Mouse (Mus musculus) layer of hippocampus, adult 11-12 months (tissue): Measurements from ENCODE around the gene Pkp4.

Experiments used
- DNase-seq: peaks from one replicate; pipeline ENCODE4 v3.0.0; 2022; ENCODE audit warnings: low spot score

Gene Pkp4

DNA sequence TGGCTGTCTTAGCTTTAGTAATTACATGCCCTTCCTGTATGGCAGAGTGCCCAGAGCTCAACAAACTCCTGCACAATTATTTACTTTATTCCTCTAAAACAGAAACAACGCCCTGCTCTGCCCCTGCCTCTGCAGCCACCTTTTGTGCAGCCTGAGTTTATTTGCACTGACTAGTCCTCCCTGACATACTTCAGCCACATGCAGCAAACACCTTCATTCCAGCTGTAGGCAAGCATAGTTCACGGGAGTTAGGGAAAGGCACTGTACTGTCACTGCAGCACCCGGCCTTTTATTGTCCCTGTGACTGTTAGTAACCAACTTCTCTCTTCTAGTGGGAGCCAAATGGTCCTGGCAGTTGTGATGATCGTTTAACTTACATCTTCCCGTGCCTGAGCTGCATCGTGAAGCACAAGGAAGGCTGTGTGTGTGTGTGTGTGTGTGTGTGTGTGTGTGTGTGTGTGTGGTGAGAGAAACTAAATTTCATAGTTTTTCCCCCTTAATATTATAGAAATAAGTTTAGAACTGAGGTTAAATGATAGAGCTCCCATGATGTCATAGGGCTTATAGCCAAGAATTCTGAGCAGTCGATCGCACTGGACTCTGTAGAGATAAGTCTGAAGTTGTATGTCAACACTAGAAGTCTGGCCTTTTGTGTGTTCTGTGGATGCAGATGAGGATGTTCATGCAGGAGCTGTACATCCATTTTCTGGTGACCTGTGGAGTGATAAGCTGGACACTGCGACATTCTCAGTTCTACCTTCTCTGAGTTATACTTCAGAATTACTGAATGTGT lies 59.5 kb downstream of the Pkp4 start:
- no peak for DNase-seq

DNA sequence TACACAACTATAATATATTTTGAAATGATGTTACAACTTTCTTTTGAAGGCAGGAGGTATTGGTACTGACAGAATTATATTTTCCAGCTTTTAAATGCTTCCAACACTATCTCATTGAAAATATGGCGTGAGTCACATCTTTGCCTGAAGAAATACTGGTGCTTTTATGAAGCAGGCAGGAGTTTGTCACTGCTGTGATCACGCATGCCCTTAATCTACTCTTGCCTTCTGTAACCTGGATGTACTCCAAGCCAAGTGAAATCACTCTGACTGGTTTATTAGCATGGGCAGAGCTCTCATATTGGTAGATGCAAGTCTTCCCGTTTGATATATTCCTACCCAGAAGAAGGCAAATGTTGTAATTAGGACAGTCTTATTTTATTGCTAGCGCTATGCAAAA lies 65.7 kb downstream of the Pkp4 start:
- no peak for DNase-seq

DNA sequence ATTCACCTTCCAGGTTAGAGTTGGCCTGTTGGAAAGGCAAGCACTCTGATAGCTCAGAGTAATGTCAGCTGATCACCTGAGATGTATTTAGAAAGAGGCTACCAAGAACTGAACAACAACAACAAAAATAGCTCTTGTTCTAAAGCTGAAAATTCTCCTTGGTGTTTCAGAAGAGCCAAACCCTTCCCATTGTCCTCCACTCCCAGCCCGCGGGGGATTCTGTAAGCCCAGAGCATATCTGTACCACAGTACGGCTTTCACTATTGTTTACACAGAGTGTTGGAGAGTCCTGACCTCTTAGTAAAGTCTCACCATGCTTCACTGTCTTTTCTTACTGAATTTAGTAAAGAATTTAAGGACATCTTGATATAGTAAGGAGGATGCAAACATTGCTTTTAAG lies 66.4 kb downstream of the Pkp4 start:
- no peak for DNase-seq

DNA sequence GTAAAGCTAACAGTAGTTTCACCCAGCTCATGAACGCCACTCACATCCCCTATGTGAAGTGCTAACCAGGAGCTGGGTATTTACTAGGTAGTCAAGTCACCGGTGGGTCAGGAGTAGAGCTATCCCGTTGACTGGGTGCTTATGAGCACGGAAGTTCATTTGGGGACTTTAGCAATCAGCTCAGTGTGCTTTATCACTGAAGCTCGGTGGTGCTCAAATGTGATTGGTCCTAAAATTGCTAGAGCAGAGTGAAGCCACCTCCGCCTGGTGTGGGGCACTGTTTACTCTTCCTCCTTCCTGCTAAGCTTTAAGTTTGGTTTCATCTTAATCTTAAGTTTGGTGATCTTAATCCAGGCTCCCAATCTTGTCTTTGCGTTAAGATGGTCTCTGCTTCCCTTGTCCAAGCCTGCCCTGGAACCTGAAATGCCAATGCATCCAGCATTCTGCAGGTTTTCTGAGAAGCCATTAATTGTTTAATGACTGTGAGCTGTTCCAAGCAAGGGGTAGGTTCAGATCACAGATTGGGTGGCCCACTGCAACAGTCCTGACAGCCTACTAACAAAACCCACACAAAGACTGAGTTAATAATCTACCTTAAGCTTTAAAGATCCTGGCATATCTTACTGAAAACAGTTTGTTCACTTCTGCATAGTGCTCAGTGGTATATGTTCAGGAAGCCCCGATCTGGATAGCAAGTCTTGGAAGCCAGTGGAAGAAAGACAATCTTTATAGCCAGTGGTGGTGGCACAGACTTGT lies 67.0 kb downstream of the Pkp4 start:
- DNase-seq: no peak

DNA sequence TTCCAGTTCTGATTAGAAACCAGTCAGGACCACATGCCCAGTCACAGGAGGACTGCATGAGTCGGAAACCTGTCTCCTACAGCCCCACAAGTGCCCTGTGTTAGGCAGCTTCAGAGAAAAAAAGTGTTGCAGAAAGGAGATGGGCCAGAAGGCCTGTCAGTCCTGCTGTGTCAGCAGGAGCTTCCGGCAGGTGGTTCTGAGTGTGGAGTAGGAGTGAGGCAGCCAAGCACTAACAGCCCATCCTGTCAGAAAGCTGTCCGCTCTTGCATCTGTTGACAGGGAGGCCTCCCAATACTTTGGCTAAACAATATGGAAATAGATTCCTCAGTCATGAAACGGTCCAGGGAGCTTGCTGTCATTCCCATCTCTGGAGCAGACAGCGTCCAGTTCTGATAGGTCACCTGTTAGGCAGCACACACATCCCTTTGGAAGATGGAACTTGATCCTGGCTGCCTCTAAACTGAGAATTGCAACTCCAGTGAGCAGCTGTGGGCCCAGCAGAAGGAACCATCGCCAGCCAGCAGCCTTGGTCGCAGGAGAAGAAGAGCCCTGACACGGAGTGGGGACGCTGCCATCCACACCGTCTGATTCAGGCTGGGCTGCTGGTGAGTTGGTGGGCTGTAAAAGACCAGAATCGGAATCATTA lies 68.7 kb downstream of the Pkp4 start:
- no peak for DNase-seq

DNA sequence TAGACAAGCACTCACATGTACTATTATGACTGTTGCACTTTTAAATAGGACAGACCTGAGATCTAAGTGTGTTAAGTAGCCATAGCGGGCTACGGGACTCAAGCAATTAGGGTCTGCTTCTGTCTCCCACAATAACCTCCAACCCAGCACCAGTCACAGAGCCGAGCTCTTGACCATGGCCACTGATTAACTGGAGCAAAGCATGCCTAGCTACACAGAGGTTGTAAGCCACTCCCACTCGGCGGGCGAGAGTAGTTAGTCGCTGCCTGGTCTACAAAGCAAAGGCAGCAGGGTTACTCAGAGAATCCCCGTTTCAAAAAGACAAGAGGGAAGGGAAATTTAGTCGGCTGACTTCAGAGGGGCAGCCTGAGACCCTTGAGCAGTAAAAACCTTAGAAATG lies 70.0 kb downstream of the Pkp4 start:
- no peak for DNase-seq

DNA sequence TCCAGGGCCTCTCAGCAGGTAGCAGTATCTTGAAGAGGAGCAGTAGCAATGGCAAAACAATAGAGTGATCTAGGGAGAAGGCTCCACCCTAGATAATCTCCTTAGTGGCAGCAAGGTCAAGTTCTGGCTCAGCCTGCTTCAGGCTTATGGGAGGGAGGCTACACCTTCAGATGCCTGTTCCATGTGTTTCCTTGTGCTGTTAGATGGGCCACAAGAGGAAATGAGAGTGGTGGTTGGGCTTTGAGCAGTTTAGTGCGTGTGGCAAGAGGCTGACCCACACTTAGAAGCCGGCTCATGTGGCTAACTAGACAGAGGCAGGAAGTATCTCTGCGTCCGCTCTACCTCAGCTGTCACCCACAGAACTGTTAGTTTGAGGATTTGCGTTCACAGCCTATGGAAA lies 70.9 kb downstream of the Pkp4 start:
- no peak for DNase-seq

DNA sequence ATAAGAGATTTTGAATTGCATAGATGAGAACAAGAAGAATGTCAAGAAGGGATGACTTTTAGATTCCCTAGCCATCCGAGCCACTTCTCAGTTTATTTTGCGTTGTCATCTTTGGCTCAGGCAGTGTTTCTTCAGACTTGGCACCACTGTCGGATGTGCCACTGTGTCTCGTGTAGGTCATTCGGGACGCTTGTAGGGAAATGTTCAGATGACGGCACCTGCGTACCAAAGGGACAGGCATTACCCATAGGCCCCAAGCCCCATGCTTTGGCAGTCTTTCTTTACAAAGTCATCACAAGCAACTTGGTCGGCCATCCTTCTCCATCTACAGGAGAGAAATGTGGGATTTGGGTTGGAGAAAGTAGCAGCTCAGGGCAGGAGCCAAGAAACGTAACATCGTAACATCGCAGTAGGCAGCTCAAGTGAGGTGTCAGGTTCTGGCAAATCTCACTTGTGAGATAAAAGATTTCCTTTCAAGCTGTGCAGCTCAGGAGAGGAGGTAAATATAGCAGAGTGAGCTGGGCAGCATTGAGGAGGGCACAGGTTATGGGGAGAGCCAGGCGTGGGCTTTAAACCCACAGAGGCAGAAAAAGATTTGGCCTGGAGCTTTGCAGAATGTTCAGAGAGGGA lies 72.8 kb downstream of the Pkp4 start:
- no peak for DNase-seq

DNA sequence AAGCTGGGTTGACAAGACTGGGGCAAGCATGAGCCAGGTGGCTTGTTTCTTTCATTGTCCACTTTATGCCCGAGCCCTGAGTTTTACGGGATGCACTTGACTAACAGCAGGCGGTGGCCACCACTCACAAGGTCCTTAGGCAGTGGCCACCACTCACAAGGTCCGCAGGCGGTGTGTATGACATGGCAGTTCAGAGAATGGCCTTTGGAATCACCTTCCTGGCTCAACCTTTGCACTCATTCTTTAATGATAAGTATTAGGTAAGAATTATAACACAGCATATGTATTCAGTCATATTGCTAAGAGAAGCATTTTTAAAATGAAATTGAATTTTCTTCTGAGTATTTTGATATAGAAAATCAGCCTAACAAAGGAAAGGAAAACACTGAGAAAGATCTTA lies 73.3 kb downstream of the Pkp4 start:
- no peak for DNase-seq

DNA sequence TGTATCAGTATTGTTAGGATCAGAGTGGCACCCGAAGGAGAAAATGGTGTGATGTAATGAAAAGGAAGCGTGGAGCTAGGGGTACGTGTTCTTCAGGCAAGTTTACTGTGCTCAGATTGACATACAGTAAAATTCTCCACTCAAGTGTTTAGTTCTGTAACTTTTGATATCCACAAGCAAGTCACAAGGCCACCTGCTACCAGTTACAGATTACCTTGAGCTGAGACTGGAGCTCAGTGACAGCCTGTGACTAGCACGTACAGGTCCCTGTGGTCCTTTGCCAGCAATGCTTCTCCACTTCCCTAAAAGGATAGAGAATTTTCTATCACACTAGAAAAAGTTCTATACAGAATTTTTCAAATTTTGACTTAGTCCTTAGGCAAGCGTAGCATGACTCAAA lies 73.9 kb downstream of the Pkp4 start:
- DNase-seq: no peak

DNA sequence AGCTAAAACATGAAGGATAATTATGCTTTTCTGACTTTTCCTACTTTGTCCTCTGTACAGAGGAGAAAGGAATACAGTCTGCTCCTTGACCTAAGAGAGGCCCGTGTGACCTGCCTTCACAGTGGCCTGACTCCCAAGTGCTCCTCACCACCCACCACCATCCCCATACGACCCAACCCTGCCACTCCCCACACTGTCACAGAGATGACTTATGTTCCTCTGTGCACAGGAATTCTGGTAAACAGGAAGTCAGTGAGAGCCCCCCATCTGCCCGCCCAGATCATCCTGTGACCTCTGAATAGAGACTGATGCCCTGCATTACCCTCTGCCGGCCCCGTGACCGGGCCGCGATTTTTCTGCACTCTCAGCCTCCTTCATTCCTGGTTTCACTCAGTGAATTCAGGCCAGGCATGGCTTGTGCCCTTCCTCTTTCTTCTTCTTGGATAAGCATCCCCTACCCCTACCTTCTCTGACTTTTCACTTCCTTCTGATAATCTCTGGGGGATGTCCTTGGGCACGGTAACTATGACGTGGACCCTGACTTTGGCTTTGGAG lies 79.3 kb downstream of the Pkp4 start:
- DNase-seq: no peak

DNA sequence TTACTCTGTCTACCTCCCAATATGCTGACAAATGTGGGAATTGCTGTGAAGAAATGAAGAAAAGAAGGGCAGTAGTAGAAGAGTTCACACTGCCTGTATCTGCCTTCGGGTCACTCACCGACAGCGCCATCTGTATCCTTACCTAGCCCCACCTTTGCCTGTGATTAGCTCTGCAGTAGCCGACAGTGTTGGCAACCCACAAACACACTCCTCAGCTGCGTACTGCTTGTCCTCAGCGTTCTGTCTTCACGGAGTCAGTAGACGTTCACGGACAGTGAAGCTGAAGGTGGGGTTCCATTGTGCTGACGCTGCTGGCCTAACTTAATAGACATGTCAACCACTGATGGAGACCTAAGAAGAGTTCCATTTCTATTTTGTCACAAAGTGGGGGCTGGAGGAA lies 81.5 kb downstream of the Pkp4 start:
- no peak for DNase-seq

DNA sequence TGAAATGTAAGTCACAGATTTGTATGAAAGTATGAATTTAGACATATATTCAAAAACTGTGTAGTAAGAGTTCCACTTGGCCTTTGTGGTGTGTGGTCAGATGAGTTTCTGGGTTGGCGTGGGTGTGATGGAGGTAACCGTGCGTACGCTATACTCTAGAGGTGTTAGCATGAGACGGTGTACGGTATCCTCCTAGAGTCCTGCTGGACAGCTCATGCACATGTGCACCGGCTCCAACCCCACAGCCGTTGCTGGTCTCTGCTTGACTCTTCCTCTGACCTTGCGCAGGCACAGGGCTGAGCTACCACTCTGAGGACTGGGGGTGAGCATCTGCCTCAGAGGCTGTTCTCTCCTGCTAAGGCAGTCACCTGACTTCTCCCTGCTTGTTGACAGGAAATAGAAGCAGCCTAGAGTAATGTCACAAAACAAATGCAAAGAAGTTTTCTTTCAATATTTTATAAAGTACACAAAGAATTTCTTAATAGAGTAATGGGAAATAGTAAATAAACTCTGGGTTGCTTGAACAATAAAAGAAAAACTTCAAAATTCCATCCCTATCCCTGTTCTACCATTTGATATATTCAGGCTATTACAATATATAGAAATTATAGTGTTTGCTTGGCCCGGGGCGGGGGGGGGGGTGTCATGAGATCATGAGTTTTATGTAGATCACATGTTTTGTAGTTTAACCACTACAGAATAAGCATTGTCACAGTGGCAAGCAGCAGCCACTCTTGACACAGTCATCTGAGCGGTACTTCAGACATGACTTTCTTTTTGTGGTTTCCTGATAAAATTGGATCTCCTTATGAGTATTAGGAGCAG lies 83.8 kb downstream of the Pkp4 start:
- DNase-seq: no peak

DNA sequence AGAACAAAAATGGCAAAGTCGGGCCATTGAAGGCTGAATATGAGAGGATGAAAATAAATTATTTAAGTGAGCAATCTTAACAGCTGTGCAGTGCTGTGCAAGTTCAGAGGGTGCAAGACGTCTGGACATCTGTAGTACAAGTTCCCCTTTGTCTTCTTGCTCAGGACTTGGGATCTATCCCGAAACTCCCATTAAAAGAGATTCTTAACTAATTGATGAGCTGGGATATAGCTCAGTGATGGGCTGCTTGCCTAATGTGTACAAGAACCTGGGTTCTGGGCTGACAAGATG lies 84.4 kb downstream of the Pkp4 start:
- no peak for DNase-seq

DNA sequence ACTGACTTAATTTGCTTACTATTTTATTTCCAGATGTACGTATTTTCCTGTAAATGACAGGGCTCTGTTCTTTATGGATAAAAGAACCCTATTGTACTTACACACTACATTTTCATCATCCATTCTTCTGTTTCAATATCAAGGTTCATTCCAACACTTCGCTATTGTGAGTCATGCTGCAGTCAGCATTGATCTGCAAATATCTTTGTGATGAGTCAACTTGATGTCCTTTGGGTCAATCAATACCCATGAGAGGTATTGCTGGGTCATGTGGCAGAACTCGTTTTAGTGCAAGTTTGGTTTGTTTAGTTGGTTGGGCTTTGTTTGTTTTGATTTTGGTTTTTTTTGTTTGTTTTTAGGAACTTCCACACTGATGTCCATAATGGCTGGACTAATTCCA lies 88.2 kb downstream of the Pkp4 start:
- DNase-seq: no peak

DNA sequence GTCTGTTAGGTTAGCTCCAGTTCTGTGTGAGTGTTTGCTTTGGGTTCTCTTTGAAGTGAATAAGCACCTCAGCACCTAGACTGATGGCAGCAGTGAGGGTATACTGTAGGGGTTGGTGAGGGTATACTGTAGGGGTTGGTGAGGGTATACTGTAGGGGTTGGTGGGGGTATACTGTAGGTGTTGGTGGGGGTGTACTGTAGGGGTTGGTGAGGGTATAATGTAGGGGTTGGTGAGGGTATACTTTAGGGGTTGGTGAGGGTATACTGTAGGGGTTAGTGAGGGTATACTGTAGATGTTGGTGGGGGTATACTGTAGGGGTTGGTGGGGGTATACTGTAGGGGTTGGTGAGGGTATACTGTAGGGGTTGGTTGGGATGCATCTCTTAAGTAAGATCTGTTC lies 92.2 kb downstream of the Pkp4 start:
- DNase-seq: no peak

DNA sequence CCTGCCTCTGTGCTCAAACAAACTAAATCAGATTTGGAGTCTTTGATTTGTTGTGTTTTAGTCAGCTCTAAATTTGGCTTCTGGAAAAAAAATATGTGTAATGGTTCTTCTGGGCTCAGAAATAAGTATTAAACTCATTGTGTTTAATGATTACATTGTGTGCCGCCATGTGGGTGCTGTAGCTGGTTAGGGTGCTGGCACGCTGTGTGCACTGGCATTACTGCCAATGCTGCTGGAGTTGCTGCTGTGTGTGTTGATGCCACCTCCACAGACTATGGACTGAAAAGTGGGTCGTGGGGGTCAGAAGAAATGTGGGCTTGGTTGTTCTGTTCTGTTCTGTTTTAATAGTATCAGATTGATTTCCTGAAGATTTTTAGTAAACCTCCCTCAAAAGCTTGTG lies 92.8 kb downstream of the Pkp4 start:
- DNase-seq: peak; percentile 39

DNA sequence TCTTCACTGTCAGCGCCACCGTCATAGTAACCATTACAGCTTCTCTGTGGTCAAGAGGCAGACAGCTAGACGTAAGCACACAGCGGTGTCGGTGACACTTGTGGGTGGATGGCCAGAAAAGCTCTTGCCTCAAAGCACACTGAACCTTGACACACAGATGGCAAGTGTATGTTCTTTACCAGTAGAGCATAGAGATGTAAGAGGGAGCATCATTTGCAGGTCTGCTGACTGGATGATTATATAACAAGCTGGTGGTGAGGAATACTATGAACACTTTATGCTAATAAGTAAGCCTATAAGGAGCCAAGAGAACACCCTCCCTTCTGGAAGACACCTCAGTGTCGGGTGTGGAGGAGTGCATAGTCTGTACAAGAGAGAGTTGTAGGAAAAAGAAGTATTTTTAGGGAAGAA lies 98.2 kb downstream of the Pkp4 start:
- no peak for DNase-seq

DNA sequence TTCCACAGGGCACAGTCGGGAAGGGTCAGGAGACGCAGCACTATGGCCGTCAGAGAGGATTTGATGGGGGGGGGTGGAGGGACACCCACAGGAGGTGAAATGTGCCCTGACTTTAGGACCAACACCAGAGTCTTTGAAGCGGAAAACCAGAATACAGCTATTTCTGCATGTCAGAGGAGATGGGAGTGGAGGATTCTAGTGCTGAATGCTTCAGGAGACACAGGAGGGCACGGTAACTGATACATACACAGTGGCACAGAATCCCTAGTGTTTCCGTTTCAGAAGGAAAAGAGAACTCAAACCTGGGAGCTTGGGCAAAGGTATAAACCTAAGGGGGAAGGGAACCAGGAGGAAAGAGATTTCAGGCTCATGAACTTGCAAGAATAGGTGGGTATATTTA lies 98.7 kb downstream of the Pkp4 start:
- no peak for DNase-seq

DNA sequence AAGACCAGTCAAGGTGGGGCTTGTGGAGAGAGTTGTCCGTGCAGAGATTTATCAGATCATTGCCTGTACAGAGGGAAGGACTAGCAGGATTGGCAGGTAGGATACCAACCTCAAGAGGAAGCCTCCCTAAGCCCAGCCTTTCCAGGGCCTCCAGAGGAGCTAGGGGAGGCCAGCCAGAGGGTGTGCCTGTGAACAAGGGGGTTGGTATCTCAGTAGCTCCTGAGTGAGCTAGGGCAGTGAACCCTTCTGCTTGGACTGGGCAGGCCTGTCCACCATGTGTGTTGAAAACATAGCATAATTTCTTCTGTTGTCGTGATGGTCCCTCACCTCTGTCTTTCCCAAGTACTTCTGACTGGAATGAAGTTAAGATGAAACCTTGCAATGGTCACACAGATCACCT lies 100.6 kb downstream of the Pkp4 start:
- no peak for DNase-seq

DNA sequence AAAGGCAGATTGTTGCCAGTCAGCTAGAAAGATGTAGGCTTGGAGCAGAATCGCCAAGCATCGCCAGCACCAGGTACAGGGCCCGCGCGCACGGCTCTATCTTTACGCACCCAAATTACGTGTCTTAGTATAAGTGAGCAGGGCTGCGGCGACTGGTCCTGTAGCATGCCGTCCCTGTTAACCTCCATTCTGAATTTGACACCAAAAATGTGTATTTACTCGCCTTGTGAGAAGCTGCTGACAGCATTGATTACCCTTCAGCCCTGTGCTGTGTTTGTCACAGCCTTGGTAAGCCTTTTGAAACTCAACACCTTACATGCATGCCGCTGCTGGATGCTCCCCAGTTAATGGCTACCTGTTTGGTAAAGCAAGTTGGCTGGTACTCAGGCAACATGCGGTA lies 105.8 kb downstream of the Pkp4 start:
- no peak for DNase-seq

DNA sequence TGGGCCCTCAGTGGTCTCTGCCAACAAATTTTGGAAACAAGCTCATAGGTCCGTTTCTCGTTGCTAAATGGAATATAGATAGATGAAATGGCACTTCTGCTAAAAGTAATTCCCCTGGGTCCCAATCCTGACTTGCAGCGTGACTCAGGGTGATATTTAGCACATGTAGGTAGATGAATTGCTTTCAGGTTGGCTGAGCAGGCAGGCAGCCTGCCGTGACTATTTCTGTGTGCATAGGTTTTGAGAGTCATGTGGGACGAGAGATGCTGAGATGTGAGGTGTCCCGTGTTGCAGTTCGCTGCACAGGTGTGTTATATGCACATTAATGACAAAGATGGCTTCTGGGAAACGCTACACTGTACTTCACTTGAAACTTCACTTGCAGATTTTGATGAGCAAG lies 111.2 kb downstream of the Pkp4 start:
- DNase-seq: no peak
